Mouse (Mus musculus) neural tube, embryonic 13.5 days (tissue): ENCODE data around the gene Spp1. TPM values are rescaled to one million over a fixed set of nuclear protein-coding genes. Genes with fewer than 3 reads are reported as not detected.

Source experiments
- ATAC-seq: fragments of 200-750 bp; cut with Nextera tagmentation; 2 replicates; pipeline ENCODE4 v1.8.0; 2017; ENCODE audit warnings: low read depth, mild to moderate bottlenecking, moderate TSS enrichment, moderate library complexity
- H3K27ac ChIP-seq: fragments of 300-500 bp; sonication (generic); replicated peaks from 2 replicates; pipeline ENCODE4 v1.5.1; 2015; ENCODE audit warnings: moderate library complexity, mild to moderate bottlenecking, inconsistent platforms
- H3K27me3 ChIP-seq: fragments of 300-500 bp; sonication (generic); 2 replicates; pipeline ENCODE4 v1.6.1; 2015; ENCODE audit warnings: mild to moderate bottlenecking, inconsistent platforms
- H3K36me3 ChIP-seq: fragments of 300-500 bp; sonication (generic); 2 replicates; pipeline ENCODE4 v1.6.1; 2015; ENCODE audit warnings: mild to moderate bottlenecking, inconsistent platforms
- H3K4me1 ChIP-seq: fragments of 300-500 bp; sonication (generic); replicated peaks from 2 replicates; pipeline ENCODE4 v1.6.1; 2015; ENCODE audit warnings: inconsistent platforms
- H3K4me2 ChIP-seq: fragments of 300-500 bp; sonication (generic); 2 replicates; pipeline ENCODE4 v1.6.1; 2015; ENCODE audit warnings: inconsistent platforms, mild to moderate bottlenecking, moderate library complexity
- H3K4me3 ChIP-seq: fragments of 300-500 bp; sonication (generic); 2 replicates; pipeline ENCODE4 v1.5.1; 2015; ENCODE audit warnings: mild to moderate bottlenecking, inconsistent platforms
- H3K9ac ChIP-seq: fragments of 300-500 bp; sonication (generic); 2 replicates; pipeline ENCODE4 v1.6.1; 2015; ENCODE audit warnings: moderate library complexity, mild to moderate bottlenecking, inconsistent platforms
- H3K9me3 ChIP-seq: fragments of 300-500 bp; sonication (generic); 2 replicates; pipeline ENCODE4 v1.6.1; 2016; ENCODE audit warnings: inconsistent platforms
- WGBS: fragments of 180-500 bp; shearing (Covaris S2); methylation state at CpG from one replicate; pipeline ENCODE4 v1.1.7; 2015; 5-methylcytosine and 5-hydroxymethylcytosine counted together
- polyA plus RNA-seq: library from polyadenylated mRNA; unstranded; fragments of >200 nt; fragmentation: Nextera tagmentation; extraction: Ambion mirVana; gene quantifications from 2 replicates; pipeline ENCODE4 v1.2.1, GENCODE M21; 2015

The Spp1 gene
- 14.1 and 14.6 TPM in 2 replicates for polyA plus RNA-seq

- Histone ChIP-seq H3K4me1 (no peaks in the 10 kb centered on the region), H3K9me3 (no peaks in the 10 kb centered on the region), H3K36me3 (no peaks in the 10 kb centered on the region), H3K27me3 (no peaks in the 10 kb centered on the region), H3K9ac (no peak within 1 kb of the TSS), H3K4me2 (no peak within 1 kb of the TSS), H3K4me3 (no peak within 1 kb of the TSS), H3K27ac (no peak within 1 kb of the TSS)
- no peak for ATAC-seq
- WGBS, result 60% methylated on average over 7 of the region's 7 CpGs
Measured at GRCm38 (mm10) chr5:104434835-104435301, at the start of gene Spp1. Spp1 (plus strand) TSS chr5:104435118.

DNA sequence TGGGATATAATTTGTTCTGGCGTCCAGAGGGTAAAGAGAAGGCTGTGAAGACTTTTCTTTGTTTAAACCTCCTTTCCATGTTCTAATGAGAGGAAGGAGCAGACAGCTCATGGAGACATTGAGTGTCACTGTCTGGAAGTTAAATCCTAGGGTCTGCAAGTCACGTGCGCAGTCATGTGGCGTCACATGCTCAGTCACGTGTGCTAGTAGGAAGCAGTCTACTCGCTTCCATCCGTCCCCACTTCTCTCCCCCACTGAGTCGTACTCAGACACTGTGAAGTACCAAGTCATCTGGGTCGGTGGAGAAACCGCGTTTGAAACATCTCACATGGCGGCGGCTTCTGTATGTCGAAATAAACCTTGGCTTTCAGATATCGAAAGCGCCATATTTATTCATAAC, 49.4 kb upstream of the Spp1 start:
- H3K9me3 ChIP-seq, result no peaks in the 10 kb centered on the region
- 83% methylated on average over 16 of the region's 16 CpGs for WGBS
- H3K4me3 ChIP-seq, result no peak overlapping the region
- H3K4me2 ChIP-seq, result no peak overlapping the region
- no peaks in the 10 kb centered on the region for H3K27me3 ChIP-seq
- H3K27ac ChIP-seq, result no peak overlapping the region
- H3K36me3 ChIP-seq, result no peaks in the 10 kb centered on the region
- no peak for ATAC-seq
- H3K4me1 ChIP-seq, result no peaks in the 10 kb centered on the region
- no peak overlapping the region for H3K9ac ChIP-seq

DNA sequence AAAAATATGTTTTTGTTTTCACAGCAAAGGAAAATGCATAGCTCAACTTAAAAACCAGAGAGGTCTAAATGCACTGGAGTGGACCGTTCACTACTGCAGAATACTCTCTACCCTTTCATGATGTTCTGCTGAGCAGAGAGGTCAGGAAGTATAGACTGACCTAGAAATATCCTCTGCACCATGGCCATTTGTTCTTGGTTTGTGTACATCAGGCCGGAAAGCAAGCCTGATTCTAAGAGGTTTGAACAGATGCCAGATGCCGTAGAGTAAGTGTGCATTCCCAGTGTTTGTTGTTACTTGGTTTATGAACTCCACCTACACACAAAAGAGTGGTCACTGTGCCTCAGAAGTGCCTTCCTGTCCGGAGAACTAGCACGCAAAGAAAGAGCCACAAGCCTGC, 48.0 kb upstream of the Spp1 start:
- no peak overlapping the region for H3K4me3 ChIP-seq
- H3K4me1 ChIP-seq, result no peaks in the 10 kb centered on the region
- no peak overlapping the region for H3K27ac ChIP-seq
- H3K4me2 ChIP-seq, result no peak overlapping the region
- no peaks in the 10 kb centered on the region for H3K9me3 ChIP-seq
- 72% methylated on average over 5 of the region's 5 CpGs for WGBS
- H3K27me3 ChIP-seq, result no peaks in the 10 kb centered on the region
- ATAC-seq, result no peak
- H3K9ac ChIP-seq, result no peak overlapping the region
- H3K36me3 ChIP-seq, result no peaks in the 10 kb centered on the region

DNA sequence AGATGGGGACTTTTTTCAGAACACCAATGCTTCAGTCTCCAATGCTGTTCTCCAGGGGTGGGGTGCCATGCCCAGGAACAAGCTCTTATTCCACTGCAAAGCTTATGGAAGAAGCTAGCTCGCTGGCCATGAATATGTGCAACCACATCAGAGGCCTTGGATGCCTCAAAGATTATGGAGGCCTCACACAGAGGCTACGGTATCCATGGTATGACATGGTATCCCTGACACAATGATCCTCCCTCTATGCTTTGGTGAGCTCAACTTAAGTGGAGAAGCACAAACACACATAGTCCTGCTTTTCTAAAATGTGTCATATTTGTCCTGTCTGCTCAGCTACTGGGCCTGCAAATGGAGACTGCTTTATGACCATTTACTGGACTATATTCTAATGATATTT, 44.0 kb upstream of the Spp1 start:
- Histone ChIP-seq H3K27ac (no peak overlapping the region), H3K36me3 (no peaks in the 10 kb centered on the region), H3K9me3 (no peaks in the 10 kb centered on the region), H3K4me3 (no peak overlapping the region), H3K4me1 (no peaks in the 10 kb centered on the region), H3K9ac (no peak overlapping the region), H3K4me2 (no peak overlapping the region), H3K27me3 (no peaks in the 10 kb centered on the region)
- ATAC-seq, result no peak
- WGBS, result 83% methylated on average over 2 of the region's 2 CpGs

- H3K4me3 ChIP-seq, result no peak overlapping the region
- no peaks in the 10 kb centered on the region for H3K27me3 ChIP-seq
- H3K36me3 ChIP-seq, result no peaks in the 10 kb centered on the region
- no peak for ATAC-seq
- H3K4me2 ChIP-seq, result no peak overlapping the region
- no peaks in the 10 kb centered on the region for H3K9me3 ChIP-seq
- 88% methylated on average over 5 of the region's 5 CpGs for WGBS
- H3K9ac ChIP-seq, result no peak overlapping the region
- no peaks in the 10 kb centered on the region for H3K4me1 ChIP-seq
- no peak overlapping the region for H3K27ac ChIP-seq
Measured at GRCm38 (mm10) chr5:104392784-104393183, 42.1 kb upstream of the Spp1 start.

DNA sequence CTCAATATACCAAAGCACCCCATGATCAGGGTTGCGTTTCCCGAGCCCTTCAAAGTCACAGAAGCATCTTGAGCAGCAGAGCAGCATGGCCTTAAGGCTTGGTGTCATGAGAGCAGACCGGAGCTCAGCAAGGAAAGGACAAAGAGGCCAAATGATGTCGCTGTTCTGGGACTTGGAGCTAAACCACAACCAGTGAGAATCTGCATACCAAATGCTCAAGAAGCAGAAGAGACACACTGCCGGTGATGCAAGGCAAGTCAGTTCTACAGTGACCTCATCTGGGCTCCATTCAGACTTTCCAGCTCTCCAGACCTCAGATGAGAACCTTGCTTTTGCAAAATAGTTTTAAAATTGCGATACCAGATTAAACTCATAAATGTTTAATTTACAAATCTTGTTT, 38.6 kb upstream of the Spp1 start:
- WGBS, result 79% methylated on average over 6 of the region's 6 CpGs
- peaks cover 14% of the 10 kb centered on the region for H3K4me1 ChIP-seq
- H3K27ac ChIP-seq, result no peak overlapping the region
- no peaks in the 10 kb centered on the region for H3K36me3 ChIP-seq
- no peak overlapping the region for H3K4me3 ChIP-seq
- H3K9ac ChIP-seq, result no peak overlapping the region
- no peaks in the 10 kb centered on the region for H3K9me3 ChIP-seq
- no peak for ATAC-seq
- no peak overlapping the region for H3K4me2 ChIP-seq
- no peaks in the 10 kb centered on the region for H3K27me3 ChIP-seq

DNA sequence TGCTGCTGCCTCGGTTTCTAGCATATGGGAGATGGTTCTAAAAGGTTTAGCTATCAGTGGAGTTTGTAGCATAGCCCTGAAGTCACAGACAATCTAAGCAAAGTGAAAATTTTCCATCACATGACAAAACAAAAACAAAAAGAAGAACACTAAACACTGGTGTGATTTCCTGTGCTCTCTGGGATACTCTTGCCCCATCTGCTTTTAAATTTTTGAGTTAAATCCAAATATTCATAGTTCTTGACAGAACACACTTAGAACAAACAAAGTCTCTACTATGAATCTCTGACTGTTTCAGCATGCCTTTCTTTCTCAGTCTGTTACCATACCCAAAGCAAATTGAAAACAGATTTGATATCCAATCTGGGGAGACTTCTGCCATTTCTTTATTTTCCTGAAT, 36.9 kb upstream of the Spp1 start:
- no peaks in the 10 kb centered on the region for H3K36me3 ChIP-seq
- H3K4me1 ChIP-seq, result peaks cover 14% of the 10 kb centered on the region
- no peak overlapping the region for H3K4me2 ChIP-seq
- WGBS, result 56% methylated on average over 1 of the region's 1 CpGs
- no peaks in the 10 kb centered on the region for H3K9me3 ChIP-seq
- ATAC-seq, result no peak
- H3K4me3 ChIP-seq, result no peak overlapping the region
- no peak overlapping the region for H3K9ac ChIP-seq
- H3K27me3 ChIP-seq, result no peaks in the 10 kb centered on the region
- no peak overlapping the region for H3K27ac ChIP-seq

DNA sequence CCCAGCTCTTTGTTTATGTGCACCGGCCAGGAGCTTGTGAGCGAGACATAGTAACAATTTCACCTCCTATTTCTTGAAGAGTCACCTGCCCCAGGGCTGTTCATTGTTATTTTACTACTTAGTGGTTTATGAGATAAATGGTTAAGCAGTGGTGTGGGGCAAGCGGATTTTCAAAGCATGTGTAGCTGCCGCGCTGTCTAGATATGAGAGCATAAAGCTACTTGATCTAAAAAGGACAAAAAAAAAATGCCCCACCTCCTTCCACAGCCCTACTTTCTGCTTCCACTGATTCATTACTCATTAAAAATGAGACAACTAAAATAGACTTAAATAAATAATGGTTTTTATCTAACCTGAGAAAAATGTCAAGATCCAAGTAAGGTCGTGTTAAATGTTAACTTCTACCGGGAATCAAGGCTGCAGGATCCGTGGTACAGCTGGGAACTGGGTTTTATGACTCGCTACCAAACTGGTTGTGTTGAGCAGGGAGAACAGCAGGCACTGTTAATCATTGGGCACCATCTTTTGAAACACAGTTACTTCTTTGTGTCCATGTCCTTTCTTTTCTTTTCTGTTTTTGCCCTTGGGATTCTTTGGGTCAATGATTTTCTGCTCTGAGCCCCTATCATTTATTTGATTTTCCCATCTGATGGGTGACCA, 35.5 kb upstream of the Spp1 start:
- Histone ChIP-seq H3K36me3 (no peaks in the 10 kb centered on the region), H3K27ac (no peak overlapping the region), H3K27me3 (no peaks in the 10 kb centered on the region), H3K4me3 (no peak overlapping the region), H3K9ac (no peak overlapping the region), H3K9me3 (no peaks in the 10 kb centered on the region), H3K4me1 (peaks cover 14% of the 10 kb centered on the region), H3K4me2 (peak overlapping the region; percentile 33)
- WGBS, result 11% methylated on average over 9 of the region's 9 CpGs
- ATAC-seq, result no peak

GRCm38 (mm10) chr5:104399970-104400369, 34.9 kb upstream of the Spp1 start:
- Histone ChIP-seq H3K4me2 (no peak overlapping the region), H3K9ac (no peak overlapping the region), H3K9me3 (no peaks in the 10 kb centered on the region), H3K36me3 (no peaks in the 10 kb centered on the region), H3K4me3 (no peak overlapping the region), H3K27ac (0 out of 2 replicates have a peak overlapping the region, but pooled peaks have one; percentile 18), H3K4me1 (peaks cover 14% of the 10 kb centered on the region), H3K27me3 (no peaks in the 10 kb centered on the region)
- 6% methylated on average over 1 of the region's 1 CpGs for WGBS
- ATAC-seq, result 0 out of 2 replicates have a peak, but pooled peaks have one; percentile 27

DNA sequence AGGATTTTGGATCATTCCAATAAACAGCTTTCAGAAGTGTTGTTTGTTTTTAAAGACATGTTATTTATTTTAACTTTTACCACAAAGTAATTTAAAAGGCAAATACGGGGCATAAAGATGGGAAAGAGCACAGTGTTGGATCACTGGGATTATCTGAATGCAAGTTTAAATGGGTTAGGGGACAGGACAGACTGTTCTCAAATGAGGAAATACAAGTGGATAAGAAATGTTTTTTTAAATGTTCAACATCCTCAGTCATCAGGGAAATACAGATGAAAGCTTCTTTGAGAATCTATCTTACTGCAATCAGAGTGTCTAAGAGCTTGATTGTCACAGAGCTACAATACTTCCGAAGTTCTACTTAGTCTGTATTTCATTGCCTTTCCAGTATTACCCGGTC, 32.3 kb upstream of the Spp1 start:
- ATAC-seq, result no peak
- H3K9me3 ChIP-seq, result no peaks in the 10 kb centered on the region
- no peak overlapping the region for H3K9ac ChIP-seq
- no peaks in the 10 kb centered on the region for H3K27me3 ChIP-seq
- WGBS, result 48% methylated on average over 3 of the region's 3 CpGs
- H3K4me2 ChIP-seq, result no peak overlapping the region
- no peak overlapping the region for H3K4me3 ChIP-seq
- H3K27ac ChIP-seq, result no peak overlapping the region
- H3K36me3 ChIP-seq, result no peaks in the 10 kb centered on the region
- H3K4me1 ChIP-seq, result peaks cover 23% of the 10 kb centered on the region

DNA sequence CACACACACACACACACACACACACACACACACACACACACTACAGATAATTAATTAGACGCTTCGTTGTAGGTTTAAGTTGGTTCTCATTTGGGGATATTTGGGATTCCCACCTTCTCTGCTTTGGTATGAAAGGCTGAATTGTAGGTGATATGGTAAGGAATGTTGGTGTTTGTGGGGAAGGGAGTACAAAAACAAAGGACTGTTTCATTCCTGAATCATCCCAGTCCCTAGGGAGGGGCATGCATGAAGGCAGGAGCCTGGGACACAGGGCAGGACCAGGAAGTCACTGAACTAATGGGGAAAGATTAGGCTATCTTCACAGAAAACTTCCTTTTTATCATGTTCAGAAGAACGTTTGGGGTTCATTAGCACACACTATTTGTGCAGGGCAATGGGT, 31.6 kb upstream of the Spp1 start:
- H3K4me1 ChIP-seq, result peaks cover 23% of the 10 kb centered on the region
- WGBS, result 56% methylated on average over 3 of the region's 3 CpGs

GRCm38 (mm10) chr5:104404551-104404950, 30.4 kb upstream of the Spp1 start:
- Histone ChIP-seq H3K4me2 (no peak overlapping the region), H3K4me3 (no peak overlapping the region), H3K36me3 (no peaks in the 10 kb centered on the region), H3K4me1 (peaks cover 17% of the 10 kb centered on the region), H3K9ac (no peak overlapping the region), H3K27ac (no peak overlapping the region), H3K9me3 (no peaks in the 10 kb centered on the region), H3K27me3 (no peaks in the 10 kb centered on the region)
- WGBS, result 78% methylated on average over 7 of the region's 7 CpGs
- ATAC-seq, result no peak

More for the DNA sequence above, 31.6 kb upstream of the Spp1 start:
- Histone ChIP-seq H3K27ac (no peak overlapping the region), H3K4me3 (no peak overlapping the region), H3K9me3 (no peaks in the 10 kb centered on the region), H3K4me2 (no peak overlapping the region), H3K36me3 (no peaks in the 10 kb centered on the region), H3K27me3 (no peaks in the 10 kb centered on the region), H3K9ac (no peak overlapping the region)
- ATAC-seq, result no peak

- Histone ChIP-seq H3K9me3 (no peaks in the 10 kb centered on the region), H3K36me3 (no peaks in the 10 kb centered on the region), H3K9ac (no peak overlapping the region), H3K27me3 (no peaks in the 10 kb centered on the region), H3K4me1 (peaks cover 12% of the 10 kb centered on the region), H3K4me2 (no peak overlapping the region), H3K27ac (no peak overlapping the region), H3K4me3 (no peak overlapping the region)
- no peak for ATAC-seq
- WGBS, result 78% methylated on average over 3 of the region's 3 CpGs
Measured at GRCm38 (mm10) chr5:104405051-104405450, 29.9 kb upstream of the Spp1 start.
